Mouse (Mus musculus) limb, embryonic 13.5 days (tissue): ENCODE results near the gene Gpr45. TPM values are rescaled to one million over a fixed set of nuclear protein-coding genes. Genes with fewer than 3 reads are reported as not detected.
A peak's percentile ranks its signal among the peaks of the same experiment; 100 is the strongest.

Source experiments
- ATAC-seq: fragments of 200-750 bp; cut with Nextera tagmentation; 2 replicates; pipeline ENCODE4 v1.8.0; 2017; ENCODE audit warnings: low read depth, moderate number of reproducible peaks, moderate TSS enrichment; ENCODE audit not compliant: low FRiP score
- H3K27ac ChIP-seq: fragments of 300-500 bp; sonication (generic); 2 replicates; pipeline ENCODE4 v1.5.1; 2015; ENCODE audit warnings: inconsistent platforms, mild to moderate bottlenecking, moderate library complexity
- H3K27me3 ChIP-seq: fragments of 300-500 bp; sonication (generic); 2 replicates; pipeline ENCODE4 v1.6.1; 2015; ENCODE audit warnings: mild to moderate bottlenecking, inconsistent platforms
- H3K36me3 ChIP-seq: fragments of 300-500 bp; sonication (generic); 2 replicates; pipeline ENCODE4 v1.6.1; 2015; ENCODE audit warnings: inconsistent platforms, mild to moderate bottlenecking, moderate library complexity
- H3K4me1 ChIP-seq: fragments of 300-500 bp; sonication (generic); 2 replicates; pipeline ENCODE4 v1.6.1; 2015; ENCODE audit warnings: inconsistent platforms
- H3K4me2 ChIP-seq: fragments of 300-500 bp; sonication (generic); replicated peaks from 2 replicates; pipeline ENCODE4 v1.6.1; 2015; ENCODE audit warnings: inconsistent platforms, mild to moderate bottlenecking, moderate library complexity
- H3K4me3 ChIP-seq: fragments of 300-500 bp; sonication (generic); 2 replicates; pipeline ENCODE4 v1.5.1; 2015; ENCODE audit warnings: moderate library complexity, mild to moderate bottlenecking, inconsistent platforms
- H3K9ac ChIP-seq: fragments of 300-500 bp; sonication (generic); 2 replicates; pipeline ENCODE4 v1.6.1; 2015; ENCODE audit warnings: mild to moderate bottlenecking, inconsistent platforms
- H3K9me3 ChIP-seq: fragments of 300-500 bp; sonication (generic); 2 replicates; pipeline ENCODE4 v1.6.1; 2016; ENCODE audit warnings: inconsistent platforms
- WGBS: fragments of 180-500 bp; shearing (Covaris S2); methylation state at CpG from one replicate; pipeline ENCODE4 v1.1.7; 2015; 5-methylcytosine and 5-hydroxymethylcytosine counted together
- microRNA-seq: library from miRNA; unstranded; fragments of <30 nt; microRNA quantifications from one replicate; pipeline ENCODE4, GENCODE M21; 2016
- polyA plus RNA-seq: library from polyadenylated mRNA; unstranded; fragments of >200 nt; fragmentation: Nextera tagmentation; extraction: Ambion mirVana; gene quantifications from 2 replicates; pipeline ENCODE4 v1.2.1, GENCODE M21; 2015

Gene Gpr45
- polyA plus RNA-seq, 1 experiment from 2014 or later, result 12.6 TPM

- ATAC-seq, result no peak
- H3K36me3 ChIP-seq, result peaks cover 75% of the 10 kb centered on the region
- no peak overlapping the region for H3K9ac ChIP-seq
- H3K4me1 ChIP-seq, result no peaks in the 10 kb centered on the region
- WGBS, result 94% methylated on average over 5 of the region's 5 CpGs
- H3K4me2 ChIP-seq, result no peak overlapping the region
- H3K9me3 ChIP-seq, result no peaks in the 10 kb centered on the region
- H3K27me3 ChIP-seq, result no peaks in the 10 kb centered on the region
- no peak overlapping the region for H3K27ac ChIP-seq
- no peak overlapping the region for H3K4me3 ChIP-seq
Measured at GRCm38 (mm10) chr1:43051903-43052302, 99.2 kb downstream of the Gpr45 start.

GRCm38 (mm10) chr1:43065615-43066310 is 113.1 kb downstream of the Gpr45 start:
- WGBS, result 46% methylated on average over 9 of the region's 9 CpGs
- ATAC-seq, result peak; percentile 87; the same call in 1 of the 2 replicates
- H3K9me3 ChIP-seq, result no peaks in the 10 kb centered on the region
- no peaks in the 10 kb centered on the region for H3K27me3 ChIP-seq
- peaks cover 62% of the 10 kb centered on the region for H3K36me3 ChIP-seq
- no peaks in the 10 kb centered on the region for H3K4me1 ChIP-seq
- no peak overlapping the region for H3K4me2 ChIP-seq
- no peak overlapping the region for H3K27ac ChIP-seq
- no peak overlapping the region for H3K9ac ChIP-seq
- H3K4me3 ChIP-seq, result no peak overlapping the region

GRCm38 (mm10) chr1:43066573-43066972 is 113.9 kb downstream of the Gpr45 start:
- 91% methylated on average over 8 of the region's 8 CpGs for WGBS
- no peak overlapping the region for H3K27ac ChIP-seq
- no peak for ATAC-seq
- H3K4me3 ChIP-seq, result no peak overlapping the region
- no peaks in the 10 kb centered on the region for H3K9me3 ChIP-seq
- no peaks in the 10 kb centered on the region for H3K27me3 ChIP-seq
- no peaks in the 10 kb centered on the region for H3K4me1 ChIP-seq
- H3K36me3 ChIP-seq, result peaks cover 61% of the 10 kb centered on the region
- H3K9ac ChIP-seq, result no peak overlapping the region
- no peak overlapping the region for H3K4me2 ChIP-seq

- no peak overlapping the region for H3K4me3 ChIP-seq
- H3K9me3 ChIP-seq, result no peaks in the 10 kb centered on the region
- H3K36me3 ChIP-seq, result peaks cover 60% of the 10 kb centered on the region
- H3K27ac ChIP-seq, result no peak overlapping the region
- H3K9ac ChIP-seq, result no peak overlapping the region
- ATAC-seq, result no peak
- no peaks in the 10 kb centered on the region for H3K4me1 ChIP-seq
- no peaks in the 10 kb centered on the region for H3K27me3 ChIP-seq
- H3K4me2 ChIP-seq, result no peak overlapping the region
- WGBS, result 79% methylated on average over 7 of the region's 7 CpGs
Measured at GRCm38 (mm10) chr1:43067551-43067950, 114.9 kb downstream of the Gpr45 start.

GRCm38 (mm10) chr1:43070726-43071125 is 118.1 kb downstream of the Gpr45 start:
- Histone ChIP-seq H3K4me3 (no peak overlapping the region), H3K27ac (no peak overlapping the region), H3K36me3 (peaks cover 58% of the 10 kb centered on the region), H3K27me3 (no peaks in the 10 kb centered on the region), H3K4me1 (no peaks in the 10 kb centered on the region), H3K9ac (no peak overlapping the region), H3K4me2 (no peak overlapping the region), H3K9me3 (no peaks in the 10 kb centered on the region)
- no peak for ATAC-seq
- WGBS, result 84% methylated on average over 5 of the region's 5 CpGs

GRCm38 (mm10) chr1:43072028-43072427 is 119.4 kb downstream of the Gpr45 start:
- no peak overlapping the region for H3K27ac ChIP-seq
- no peak overlapping the region for H3K4me2 ChIP-seq
- H3K9me3 ChIP-seq, result no peaks in the 10 kb centered on the region
- H3K4me1 ChIP-seq, result no peaks in the 10 kb centered on the region
- H3K9ac ChIP-seq, result no peak overlapping the region
- peaks cover 51% of the 10 kb centered on the region for H3K36me3 ChIP-seq
- no peak for ATAC-seq
- 94% methylated on average over 8 of the region's 8 CpGs for WGBS
- H3K27me3 ChIP-seq, result no peaks in the 10 kb centered on the region
- no peak overlapping the region for H3K4me3 ChIP-seq

- Histone ChIP-seq H3K36me3 (peaks cover 47% of the 10 kb centered on the region), H3K27ac (no peak overlapping the region), H3K4me2 (no peak overlapping the region), H3K4me3 (no peak overlapping the region), H3K27me3 (no peaks in the 10 kb centered on the region), H3K4me1 (no peaks in the 10 kb centered on the region), H3K9me3 (no peaks in the 10 kb centered on the region), H3K9ac (no peak overlapping the region)
- WGBS, result 46% methylated on average over 1 of the region's 1 CpGs
- ATAC-seq, result no peak
Measured at GRCm38 (mm10) chr1:43072561-43072960, 119.9 kb downstream of the Gpr45 start.

GRCm38 (mm10) chr1:43074791-43075190 is 122.1 kb downstream of the Gpr45 start:
- no peak overlapping the region for H3K9ac ChIP-seq
- no peaks in the 10 kb centered on the region for H3K9me3 ChIP-seq
- no peaks in the 10 kb centered on the region for H3K27me3 ChIP-seq
- H3K27ac ChIP-seq, result no peak overlapping the region
- H3K36me3 ChIP-seq, result peaks cover 38% of the 10 kb centered on the region
- no peak overlapping the region for H3K4me2 ChIP-seq
- H3K4me3 ChIP-seq, result no peak overlapping the region
- no peak for ATAC-seq
- no peaks in the 10 kb centered on the region for H3K4me1 ChIP-seq
- WGBS, result 84% methylated on average over 2 of the region's 2 CpGs

- Histone ChIP-seq H3K4me3 (no peak overlapping the region), H3K4me2 (no peak overlapping the region), H3K27ac (no peak overlapping the region), H3K4me1 (no peaks in the 10 kb centered on the region), H3K27me3 (no peaks in the 10 kb centered on the region), H3K9ac (no peak overlapping the region), H3K9me3 (no peaks in the 10 kb centered on the region), H3K36me3 (peaks cover 17% of the 10 kb centered on the region)
- 91% methylated on average over 2 of the region's 2 CpGs for WGBS
- no peak for ATAC-seq
Measured at GRCm38 (mm10) chr1:43078124-43078523, 125.5 kb downstream of the Gpr45 start.

- H3K4me1 ChIP-seq, result no peaks in the 10 kb centered on the region
- WGBS, result 91% methylated on average over 5 of the region's 5 CpGs
- H3K36me3 ChIP-seq, result no peaks in the 10 kb centered on the region; the same call in 1 of the 2 replicates
- H3K4me2 ChIP-seq, result no peak overlapping the region
- no peaks in the 10 kb centered on the region for H3K9me3 ChIP-seq
- no peak overlapping the region for H3K4me3 ChIP-seq
- no peaks in the 10 kb centered on the region for H3K27me3 ChIP-seq
- H3K27ac ChIP-seq, result no peak overlapping the region
- H3K9ac ChIP-seq, result no peak overlapping the region
- no peak for ATAC-seq
Measured at GRCm38 (mm10) chr1:43082946-43083345, 130.3 kb downstream of the Gpr45 start.

Small RNAs within 50 kb of the gene (microRNA-seq; reads per million reads assigned to microRNA genes)
- not detected for gene Gm24001

Other genes starting within 250 kb of the Gpr45 start
- gene Mrps9, start 101.6 kb upstream of the Gpr45 start, polyA plus RNA-seq, result 46.6 and 51.7 TPM in 2 replicates
- 10.3 and 12.2 TPM in 2 replicates for gene Tgfbrap1, start 145.8 kb downstream of the Gpr45 start, polyA plus RNA-seq
- gene AI597479, start 145.8 kb downstream of the Gpr45 start, polyA plus RNA-seq, result 37.2 and 38.1 TPM in 2 replicates
- gene Fhl2, start 244.1 kb downstream of the Gpr45 start, polyA plus RNA-seq, result 18.3 and 19.1 TPM in 2 replicates